Mouse (Mus musculus) frontal cortex, postnatal 36 days (tissue): ENCODE measurements at regions not wholly inside any gene's neighbourhood (a gene's known extent, or its start where the extent isn't known, plus 50 kb on each side); places are given as distances from the start of the nearest gene placed in this dataset.
"Not testable (repeated sequence)": the region's sequence is repeated elsewhere in the genome, so short reads cannot be mapped to it uniquely, and the experiment has no call there.

ENCODE experiments used
- DNase-seq, 2 experiments: peaks; one replicate each; pipeline ENCODE4 v3.0.0; 2022; ENCODE audit warnings: low spot score in 2 of 2

GRCm38 (mm10) chr16:8914183-8914582 is 84.3 kb downstream of the 1810013L24Rik start:
- not testable (repeated sequence) for DNase-seq

DNA sequence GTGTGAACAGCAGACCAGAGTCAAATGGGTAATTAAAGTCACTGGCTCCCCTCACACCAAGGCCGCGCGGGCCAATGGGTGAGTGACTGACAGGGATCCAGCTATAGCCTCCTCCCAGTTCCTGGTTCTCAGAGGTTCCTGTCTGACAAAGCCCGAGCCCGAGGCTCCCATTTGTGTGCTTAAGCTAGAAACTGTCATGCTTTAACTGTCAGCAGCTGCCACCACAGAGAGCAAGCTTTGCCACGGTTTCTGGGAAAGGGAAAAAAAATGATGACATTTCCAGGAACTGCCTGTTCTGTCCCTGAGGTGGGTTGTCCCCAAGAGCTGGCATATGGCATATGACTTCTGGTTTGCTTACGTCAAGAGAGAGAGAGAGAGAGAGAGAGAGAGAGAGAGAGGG is 86.2 kb downstream of the 1810013L24Rik start:
- peak; percentile 14 to 21 for DNase-seq

DNA sequence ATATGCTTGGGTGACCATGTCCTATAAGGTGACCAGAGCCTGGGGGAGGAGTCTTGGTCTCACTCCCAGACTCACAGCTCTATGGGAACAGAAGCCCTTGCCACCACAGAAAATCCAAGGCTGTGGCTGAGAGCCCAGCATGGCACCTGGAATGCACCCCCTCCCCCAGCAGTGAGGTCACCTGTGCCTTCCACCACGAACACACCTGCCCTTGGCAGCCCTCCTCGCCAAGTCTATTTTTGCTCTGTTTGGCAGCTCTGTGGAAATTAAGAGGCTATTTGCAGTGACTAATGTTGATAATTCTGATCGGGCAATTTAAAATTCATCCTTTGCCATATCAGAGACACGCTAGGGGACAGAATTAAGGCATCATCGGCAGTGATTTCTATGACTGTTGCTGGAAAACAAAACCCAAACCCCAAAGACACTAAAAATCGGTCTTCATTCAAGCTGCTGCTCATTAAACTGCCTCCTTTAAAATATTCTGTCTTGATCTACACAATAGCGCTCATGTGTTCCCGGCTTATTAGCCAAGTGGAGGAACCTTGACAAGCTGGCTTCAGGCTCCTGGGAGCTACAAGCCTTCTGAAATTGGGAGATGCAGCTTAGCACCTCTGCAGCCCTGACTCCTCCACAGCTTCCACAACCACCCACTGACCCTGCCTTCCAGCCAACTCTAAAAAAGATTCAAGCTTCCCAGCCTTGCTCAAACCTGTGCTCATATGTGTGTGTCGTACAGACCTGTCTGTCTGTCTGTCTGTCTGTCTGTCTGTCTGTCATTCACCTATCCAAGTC is 89.0 kb downstream of the 1810013L24Rik start:
- DNase-seq: peak; percentile 22 to 23

DNA sequence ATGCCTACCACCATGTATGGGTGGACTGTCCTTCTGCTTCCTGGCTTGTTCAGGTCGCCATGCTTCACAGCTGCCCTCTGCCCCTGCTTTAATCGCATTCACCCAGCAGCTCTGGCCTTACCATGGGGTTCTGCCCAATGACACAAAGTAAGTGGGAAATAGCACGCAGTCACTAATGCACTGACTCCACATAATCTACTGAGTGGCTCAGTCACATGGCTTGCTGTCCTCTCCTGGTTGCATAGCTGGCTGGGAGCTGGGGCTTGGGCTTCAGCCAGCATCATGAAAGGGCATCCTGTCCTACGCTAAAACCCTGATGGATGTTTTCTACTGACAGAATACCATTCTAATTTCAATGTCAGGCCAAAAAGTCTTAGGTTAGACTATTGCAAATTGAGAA is 94.8 kb downstream of the 1810013L24Rik start:
- DNase-seq: no peak

GRCm38 (mm10) chr16:8931961-8932360 is 102.1 kb downstream of the 1810013L24Rik start:
- no peak for DNase-seq

DNA sequence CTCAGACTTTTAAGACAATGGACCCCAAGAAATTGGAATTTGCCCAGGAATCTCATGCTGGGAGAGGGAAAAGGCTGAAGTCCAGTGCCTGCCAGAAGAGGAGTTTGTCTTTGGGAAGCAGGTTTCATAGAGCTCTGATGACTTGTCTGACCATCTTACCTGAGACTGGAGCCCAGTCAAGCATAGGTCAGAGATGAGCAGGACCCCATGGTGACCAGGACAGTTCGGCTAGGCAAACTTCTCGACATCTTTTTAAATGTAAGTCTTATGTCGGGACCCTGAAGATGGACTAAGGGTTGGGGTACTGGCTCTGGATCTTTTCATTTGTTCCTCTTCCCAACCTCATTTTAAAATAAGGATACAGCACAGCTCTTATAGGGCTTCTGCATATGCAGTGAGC is 103.2 kb downstream of the 1810013L24Rik start:
- no peak for DNase-seq

DNA sequence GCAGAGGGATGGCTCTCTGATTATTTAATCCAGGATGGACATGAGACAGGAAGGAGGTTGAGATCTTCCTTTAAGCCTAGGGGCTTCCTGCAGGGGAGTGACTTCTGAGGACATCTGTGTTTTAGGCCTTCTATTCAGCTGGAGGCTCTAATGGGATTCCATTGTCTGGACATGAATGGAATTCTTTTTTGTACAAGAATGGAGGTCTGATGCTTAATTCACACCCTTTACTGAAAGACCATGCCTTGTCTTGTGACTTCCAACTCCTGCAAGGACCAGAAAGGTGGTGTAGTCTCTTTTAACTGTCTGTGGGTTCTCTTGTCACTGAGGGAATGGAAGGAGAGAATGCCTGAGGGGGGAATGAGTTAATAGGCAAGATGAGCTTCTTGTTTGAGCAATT is 106.5 kb downstream of the 1810013L24Rik start:
- no peak for DNase-seq

GRCm38 (mm10) chr16:8938516-8938915 is 108.6 kb downstream of the 1810013L24Rik start:
- DNase-seq: peak; percentile 79 to 82

DNA sequence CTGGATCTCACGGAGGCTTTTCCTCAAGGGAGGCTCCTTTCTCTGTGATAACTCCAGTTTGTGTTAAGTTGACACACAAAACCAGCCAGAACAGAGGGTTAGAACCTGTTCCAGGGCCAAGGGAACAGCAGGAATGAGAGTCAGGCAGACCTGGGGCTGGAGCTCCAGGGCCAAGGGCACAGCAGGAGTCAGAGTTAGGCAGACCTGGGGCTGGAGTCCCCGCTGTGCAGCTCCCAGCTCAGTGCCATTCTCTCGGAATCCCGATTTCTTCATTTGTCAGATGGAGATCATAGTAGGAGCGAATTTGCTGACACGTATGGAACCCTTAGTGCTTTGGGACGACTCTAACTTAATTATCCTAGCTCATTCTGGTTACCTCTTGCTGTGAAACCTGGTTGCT is 109.2 kb downstream of the 1810013L24Rik start:
- no peak for DNase-seq

DNA sequence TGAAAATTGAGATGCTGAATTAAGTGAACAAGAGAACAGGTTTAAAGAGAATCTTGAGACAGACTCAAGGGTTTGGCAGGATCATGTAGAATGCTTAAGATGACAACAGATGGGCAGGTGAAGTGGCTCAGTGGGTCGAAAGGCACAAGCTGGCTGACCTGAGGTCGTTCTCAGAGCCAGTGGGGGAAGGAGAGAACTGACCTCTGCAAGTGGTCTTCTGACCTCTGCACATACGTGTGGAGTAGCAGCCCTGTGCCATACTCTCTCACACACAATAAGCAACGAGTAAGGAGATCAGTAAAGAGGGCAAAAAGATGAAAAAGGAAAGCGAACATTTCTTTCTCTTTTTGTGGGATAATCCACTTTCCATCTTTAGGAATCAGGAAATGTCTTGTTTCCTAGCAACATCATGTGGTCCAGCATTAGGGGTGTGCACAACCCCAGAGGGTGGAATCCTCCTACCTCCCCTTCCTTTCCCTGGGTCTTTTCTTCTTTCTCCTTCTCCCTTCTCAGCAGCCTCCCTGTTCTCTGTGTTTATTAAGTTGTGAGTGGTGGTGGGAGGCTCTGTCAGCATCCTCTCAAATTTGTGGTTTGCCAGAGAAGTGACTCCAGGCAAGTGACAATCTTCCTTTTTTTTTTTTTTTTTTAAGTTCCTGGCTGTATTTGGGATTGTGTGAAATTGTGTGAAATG is 114.7 kb downstream of the 1810013L24Rik start:
- no peak for DNase-seq

DNA sequence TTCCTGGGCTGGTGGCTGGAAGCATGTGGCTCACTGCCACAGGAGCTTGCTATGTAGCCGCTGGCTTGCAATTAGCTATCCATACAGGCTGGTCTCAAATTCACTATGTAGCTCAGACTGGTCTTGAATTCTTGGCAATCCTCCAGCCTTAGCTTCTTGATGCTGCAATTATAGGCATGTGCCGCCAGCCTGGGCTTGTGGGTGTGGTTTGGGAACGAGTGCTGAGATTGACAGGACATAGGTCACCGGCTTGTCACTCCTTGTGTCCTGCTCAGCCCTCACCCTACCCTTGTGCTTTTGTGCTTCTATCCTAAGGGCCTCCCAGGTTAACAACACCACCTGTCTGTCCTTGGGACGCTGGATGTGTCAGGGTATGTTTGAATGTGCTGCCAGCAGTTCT is 117.9 kb downstream of the 1810013L24Rik start:
- DNase-seq: no peak

DNA sequence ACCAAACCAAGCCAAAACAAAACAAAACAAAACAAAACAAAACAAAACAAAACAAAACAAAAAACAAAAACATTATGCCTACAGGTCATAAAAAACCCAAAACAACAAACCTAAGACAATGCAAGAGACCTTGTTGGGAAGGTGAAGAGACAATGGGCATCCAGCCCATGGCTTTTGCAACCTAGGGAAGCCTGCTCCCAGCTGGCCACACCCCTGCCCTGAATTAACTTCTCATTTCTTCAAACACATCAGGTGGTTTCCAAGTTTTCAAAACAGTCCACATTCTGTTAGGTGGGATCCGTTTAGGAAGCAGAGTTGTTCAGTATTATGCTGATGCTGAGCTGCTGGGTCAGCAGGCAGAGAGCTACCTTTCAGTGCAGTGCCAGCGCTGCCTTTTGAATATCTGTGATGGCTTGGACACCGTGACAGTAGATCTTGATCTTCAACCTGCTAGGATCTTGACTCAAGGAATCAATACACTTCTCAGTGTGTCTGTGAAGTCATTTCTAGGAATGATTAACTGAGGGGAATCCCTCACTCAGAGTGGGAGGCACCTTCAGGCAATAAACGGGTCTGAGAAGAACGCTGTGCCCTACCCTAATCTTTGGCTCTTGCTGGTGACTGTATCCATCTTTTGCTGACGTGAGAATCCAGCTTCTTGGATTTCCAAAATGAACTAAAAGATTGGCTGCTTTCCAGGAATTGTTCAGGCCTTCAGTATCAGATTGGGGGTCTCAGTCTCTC is 121.4 kb downstream of the 1810013L24Rik start:
- no peak for DNase-seq

- DNase-seq: no peak
Observed at GRCm38 (mm10) chr16:8961739-8962138, 131.8 kb downstream of the 1810013L24Rik start.

DNA sequence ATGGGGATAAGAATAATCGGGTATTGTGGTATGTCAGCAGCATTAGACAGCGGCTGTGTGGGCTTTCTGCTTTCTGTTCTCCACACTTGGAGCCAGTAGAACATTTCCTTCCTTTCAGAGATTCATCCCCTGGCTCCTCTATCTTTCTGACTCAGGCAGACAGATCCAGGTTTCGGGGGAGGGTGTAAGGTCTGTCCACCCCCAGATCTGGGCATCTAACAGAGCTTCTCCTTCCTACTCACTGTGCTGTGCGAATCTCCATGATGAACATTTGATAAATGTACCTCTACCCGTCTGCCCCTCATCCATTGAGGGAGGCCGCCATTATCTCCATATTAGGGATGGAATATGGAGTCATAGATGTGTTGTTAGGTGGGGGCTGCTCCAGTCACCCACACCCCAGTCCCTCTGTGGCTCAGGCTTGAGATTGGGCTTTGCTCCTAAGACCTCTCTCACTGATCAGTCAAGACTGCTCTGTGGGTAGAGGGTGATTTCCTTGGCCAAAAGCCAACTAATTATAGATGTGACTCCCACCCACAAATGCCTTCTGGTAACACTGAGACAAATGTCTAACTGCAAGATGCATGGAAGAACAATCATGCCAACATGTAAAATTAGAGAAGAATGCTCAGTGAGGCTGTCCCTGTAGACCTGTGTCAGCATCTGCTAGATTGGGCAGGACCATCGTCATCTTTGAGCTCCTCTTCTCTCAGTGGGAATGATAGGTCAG is 163.8 kb downstream of the 1810013L24Rik start:
- peak in 1 of 2 experiments; percentile 78 for DNase-seq

GRCm38 (mm10) chr16:8994521-8994920 is 164.6 kb downstream of the 1810013L24Rik start:
- DNase-seq: peak in 1 of 2 experiments; percentile 43

- DNase-seq: no peak
Observed at GRCm38 (mm10) chr16:8997250-8997649, 167.3 kb downstream of the 1810013L24Rik start.

DNA sequence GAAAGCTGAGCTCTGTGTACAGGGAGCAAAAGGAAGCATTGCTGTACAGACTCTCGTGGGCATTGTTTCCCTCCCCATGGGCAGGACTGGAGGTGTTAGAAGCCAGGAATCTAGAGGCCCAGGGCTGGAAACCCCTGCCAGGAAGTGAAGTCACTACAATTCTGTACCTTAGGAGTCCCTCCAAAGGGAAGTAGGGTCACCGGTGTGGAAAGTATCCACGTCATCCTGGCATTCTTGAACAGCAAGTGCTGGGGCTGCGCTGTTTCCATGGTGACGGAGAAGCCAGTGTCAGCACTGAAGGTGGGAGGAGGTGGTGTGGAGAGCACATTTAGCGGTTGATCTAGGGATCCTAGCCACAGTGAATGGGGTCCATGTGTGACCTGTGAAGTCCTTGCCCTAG is 174.1 kb downstream of the 1810013L24Rik start:
- DNase-seq: peak; percentile 71 to 80

GRCm38 (mm10) chr16:9005933-9006332 is 176.0 kb downstream of the 1810013L24Rik start:
- DNase-seq: no peak

DNA sequence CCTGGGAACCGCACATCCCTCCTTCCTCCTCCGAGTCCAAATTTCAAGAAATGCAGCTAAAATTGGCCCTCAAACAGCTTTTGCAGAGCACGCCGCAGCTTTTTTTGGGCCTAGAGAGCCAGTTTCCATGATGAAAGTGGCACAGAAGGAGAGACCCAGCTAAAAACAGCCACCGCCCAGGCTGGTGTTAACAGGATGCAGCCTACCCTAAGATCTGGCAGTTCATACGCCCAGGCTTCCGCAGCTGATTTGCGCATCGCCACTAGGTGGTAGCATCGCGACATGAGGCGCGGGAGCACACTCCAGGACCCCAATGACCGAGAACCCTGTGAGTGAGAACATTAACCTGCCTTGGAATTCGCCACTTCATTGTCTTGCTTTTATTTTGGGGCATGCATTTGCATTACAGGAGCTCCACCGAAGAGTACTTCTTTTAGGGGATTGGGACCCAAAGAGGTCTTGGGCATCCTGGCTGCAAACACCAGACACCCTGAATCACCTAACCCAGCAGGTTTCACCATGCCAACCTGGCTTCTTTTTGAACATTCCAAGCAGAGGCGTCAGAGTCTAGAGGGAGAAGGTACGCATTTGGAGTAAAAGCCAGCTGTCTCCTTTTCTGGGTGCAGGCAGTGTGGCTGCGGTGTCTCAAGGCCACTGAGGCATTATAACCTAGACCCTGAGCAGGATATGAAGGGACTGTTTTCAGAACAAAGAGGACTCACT is 179.6 kb downstream of the 1810013L24Rik start:
- peak; percentile 92 to 96 for DNase-seq

DNA sequence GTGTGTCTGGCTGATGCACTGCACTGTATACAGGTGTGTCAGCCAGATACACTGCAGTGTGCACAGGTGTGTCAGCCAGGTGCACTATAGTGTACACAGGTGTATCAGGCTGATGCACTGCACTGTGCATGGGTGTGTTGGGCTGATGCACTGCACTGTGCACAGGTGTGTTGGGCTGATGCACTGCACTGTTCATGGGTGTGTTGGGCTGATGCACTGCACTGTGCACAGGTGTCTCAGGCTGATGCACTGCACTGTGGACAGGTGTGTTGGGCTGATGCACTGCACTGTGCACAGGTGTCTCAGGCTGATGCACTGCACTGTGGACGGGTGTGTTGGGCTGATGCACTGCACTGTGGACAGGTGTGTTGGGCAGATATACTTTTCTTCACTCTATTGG is 181.2 kb downstream of the 1810013L24Rik start:
- DNase-seq: no peak

GRCm38 (mm10) chr16:9011691-9012090 is 181.8 kb downstream of the 1810013L24Rik start:
- DNase-seq: no peak
